Mouse (Mus musculus): ENCODE data around the gene Tnrc18.

Gene Tnrc18

DNA sequence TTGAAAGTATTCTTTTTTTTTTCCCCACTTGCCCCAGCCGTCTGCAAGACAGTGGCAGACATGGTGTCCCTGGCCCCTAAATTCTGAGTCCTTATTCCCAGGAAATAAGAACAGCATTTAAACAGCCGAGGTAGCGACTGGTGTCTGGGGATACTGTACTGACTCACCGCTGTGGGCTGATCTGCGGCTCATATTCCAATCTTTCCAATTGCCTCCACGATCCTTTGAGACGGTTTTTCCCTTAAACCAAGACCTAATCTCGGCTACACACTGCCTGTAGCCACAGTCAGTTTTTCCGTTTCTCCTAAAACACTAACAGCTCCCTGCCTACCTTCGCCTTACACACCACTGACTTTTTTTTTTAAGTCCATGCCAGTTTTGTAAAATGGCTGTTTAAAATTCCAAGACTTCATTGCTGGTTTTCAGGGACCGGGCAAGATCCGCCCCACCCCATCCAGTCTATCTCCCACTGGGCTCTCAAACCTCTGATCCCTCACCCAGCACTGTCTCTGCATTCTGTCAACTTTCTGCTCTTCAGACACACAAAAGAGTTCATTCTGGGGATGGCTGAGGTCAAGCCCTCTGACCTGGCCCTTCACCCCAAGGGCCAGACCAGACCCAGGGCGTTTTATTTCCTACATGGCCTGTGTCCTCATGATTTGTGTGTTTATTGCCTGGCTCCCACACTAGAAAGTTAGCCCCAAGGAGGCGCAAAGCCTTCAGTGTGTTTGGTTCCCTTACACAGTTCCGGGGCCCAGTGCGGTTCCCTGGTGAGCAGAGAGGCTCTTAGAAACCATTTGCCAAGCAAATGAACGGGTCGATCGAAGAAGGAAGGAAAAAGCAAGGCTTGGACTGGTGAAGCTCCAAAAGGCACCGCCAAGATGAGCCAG lies 6.5 kb downstream of the Tnrc18 start:
- peak; percentile 56 for DNase-seq (ENCODE audit: low read depth, low spot score)

DNA sequence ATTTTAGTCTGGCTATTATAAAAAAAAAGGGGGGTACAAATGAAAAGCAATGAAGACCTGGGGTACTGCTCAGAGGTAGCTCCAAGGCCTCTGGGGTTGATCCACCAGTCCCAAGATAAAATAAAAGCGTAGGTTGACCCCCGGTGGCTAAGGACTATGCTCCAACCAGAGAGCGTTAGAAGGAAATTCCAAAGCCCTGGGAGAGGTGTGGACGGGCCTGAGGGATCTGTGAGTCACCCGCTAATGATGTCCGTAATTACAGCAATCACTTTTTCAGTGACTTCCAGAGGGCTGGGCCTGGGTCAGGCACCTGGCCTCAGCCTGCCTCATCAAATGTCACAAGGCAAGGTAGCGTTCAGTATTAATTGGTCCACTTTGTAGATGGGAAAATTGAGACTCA lies 9.8 kb downstream of the Tnrc18 start:
- no peak for DNase-seq (ENCODE audit: low read depth, low spot score)

DNA sequence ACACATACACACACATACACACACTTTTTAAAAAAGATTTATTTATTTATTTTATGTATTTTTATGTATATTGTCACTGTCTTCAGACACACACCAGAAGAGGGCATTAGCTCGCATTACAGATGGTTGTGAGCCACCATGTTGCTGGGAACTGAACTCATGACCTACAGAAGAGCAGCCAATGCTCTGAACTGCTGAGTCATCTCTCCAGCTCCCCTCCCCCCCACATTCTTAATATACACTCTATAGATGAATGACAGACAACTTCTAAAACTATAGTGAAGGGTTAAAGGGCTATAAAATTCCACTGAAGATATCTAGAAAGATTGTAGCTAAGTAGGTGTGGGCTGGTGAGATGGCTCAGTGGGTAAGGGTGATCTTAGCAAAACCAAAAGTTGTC lies 13.7 kb downstream of the Tnrc18 start:
- no peak for DNase-seq (ENCODE audit: low read depth, low spot score)

DNA sequence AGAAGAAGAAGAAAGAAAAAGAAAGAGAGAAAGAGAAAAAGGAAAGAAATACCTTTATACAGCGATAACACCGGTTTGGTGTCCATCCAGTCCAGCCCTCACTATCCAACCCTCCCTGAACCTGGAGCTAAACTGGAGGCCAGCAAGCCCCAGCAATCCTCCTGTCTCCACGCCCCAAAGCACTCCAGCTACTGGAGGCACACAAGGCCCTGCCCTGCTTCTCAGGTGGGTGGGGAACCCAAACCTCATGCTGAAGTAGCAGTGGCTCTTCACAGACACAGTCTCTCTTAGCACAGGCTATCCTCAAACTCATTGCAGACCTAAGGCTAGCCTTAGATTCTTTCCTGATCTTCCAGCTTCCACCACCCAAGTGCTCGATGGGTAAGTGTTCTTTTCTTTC lies 14.6 kb downstream of the Tnrc18 start:
- no peak for DNase-seq (ENCODE audit: low read depth, low spot score)

DNA sequence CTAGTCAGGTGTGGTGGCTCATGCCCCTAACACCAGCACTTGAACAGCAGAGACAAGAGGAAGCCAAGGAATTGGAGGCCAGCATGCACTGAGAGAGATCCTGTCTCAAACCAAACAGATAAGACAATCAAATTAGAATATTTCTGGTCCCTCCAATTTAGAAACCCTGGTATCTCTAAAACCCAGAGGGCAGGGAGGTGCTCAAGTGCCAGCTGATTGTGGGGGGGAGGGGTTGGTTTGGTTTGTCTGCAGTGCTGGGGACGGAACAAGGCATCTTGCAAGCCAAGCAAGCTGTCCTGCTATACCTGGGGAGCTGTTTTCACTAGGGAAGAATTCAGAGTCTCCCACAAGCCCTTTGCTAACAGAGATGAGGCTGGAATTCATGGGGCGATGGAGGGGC lies 15.5 kb downstream of the Tnrc18 start:
- DNase-seq (ENCODE audit: low read depth, low spot score): no peak

DNA sequence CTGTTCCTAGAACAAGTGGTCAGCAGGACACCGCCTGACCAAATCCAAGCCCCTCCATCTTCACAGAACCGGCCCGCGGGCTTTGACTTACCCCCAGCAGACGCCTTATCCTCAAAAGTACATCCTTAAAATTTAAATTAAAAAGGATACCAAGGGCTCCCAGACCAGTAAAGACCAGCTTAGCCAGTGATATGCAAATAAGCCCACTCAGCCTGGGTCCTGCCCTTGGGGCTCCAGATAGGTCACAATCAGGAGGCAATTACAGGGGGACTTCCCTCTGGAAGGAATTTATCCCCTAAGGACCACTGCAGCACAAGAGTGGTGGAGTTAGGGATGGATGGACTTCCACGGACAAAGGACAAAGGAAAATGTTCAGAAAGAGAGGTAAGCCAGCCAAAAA lies 16.8 kb downstream of the Tnrc18 start:
- no peak for DNase-seq (ENCODE audit: low read depth, low spot score)

DNA sequence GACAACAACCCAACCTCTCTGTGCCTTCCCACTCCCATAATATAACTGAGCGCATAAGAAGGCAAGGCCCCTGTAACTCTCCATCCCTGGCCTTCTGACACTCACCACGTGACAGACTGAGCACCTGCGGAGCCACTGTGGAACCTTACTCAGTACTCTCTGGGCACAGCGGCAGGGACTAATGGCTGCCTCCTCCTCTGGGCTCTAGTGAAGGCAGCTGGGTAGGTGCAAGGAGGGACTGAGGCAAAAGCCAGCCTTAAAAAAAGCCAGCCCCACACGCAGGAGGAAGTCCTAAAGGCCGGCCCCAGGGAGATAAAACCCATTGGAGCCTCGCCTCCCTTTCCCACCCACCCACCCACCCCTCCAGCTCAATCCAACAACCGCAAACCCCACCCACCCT lies 17.3 kb downstream of the Tnrc18 start:
- no peak for DNase-seq (ENCODE audit: low read depth, low spot score)

DNA sequence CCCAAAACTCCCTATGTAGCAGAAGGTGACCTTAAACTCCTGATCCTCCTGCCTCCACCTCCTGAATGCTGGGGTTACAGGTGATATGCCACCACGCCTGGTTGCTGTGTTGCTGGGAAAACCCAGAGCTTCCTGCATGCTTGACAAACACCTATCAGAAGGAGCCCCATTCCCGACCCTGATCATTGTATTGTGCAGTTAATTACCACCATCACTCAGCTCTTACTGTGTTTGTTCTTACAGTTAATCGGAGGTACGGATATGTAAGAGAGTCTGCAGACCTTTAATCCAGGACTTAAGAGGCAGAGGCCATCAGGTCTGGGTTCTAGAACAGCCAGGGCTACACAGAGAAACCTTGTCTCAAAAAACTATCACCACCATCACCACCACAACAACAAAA lies 18.2 kb downstream of the Tnrc18 start:
- DNase-seq (ENCODE audit: low read depth, low spot score): no peak

DNA sequence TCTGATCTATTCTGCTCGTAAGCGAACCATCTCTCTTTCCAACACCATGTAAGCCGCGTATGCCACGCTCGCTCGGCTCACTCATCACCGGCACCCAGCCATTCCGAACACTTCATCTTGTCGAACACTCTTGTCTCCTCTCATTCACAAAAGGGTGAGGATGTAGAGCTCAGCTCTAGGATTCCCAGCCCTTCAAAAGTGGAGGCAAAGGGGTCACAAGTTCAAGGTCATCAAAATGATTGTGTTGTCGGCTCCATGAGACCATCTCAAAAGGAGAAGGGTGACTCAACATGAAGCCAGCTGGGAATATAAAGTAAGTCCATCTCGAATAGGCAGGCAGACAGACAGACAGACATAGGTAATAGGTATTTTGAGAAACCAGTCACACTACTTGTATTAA lies 19.3 kb downstream of the Tnrc18 start:
- no peak for DNase-seq (ENCODE audit: low read depth, low spot score)

DNA sequence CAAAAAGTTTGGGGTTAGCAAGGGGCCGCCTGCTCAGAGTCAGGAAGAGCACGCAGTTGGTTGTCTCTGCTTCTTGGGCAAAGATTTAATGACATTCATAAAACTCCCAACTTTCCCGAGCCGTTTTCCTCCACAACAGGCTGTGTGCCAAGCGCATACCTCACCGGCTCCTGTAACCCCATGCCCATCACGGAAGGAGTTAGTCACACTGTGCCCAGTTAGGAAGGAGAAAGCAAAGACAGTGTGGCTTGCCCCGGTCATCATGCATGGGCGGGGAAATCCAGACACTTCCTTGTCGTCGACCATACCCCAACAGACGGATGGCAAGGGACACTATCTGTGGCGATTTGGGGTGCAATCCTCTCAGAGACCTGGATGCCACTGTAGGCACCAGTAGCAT lies 19.8 kb downstream of the Tnrc18 start:
- DNase-seq (ENCODE audit: low read depth, low spot score): no peak

DNA sequence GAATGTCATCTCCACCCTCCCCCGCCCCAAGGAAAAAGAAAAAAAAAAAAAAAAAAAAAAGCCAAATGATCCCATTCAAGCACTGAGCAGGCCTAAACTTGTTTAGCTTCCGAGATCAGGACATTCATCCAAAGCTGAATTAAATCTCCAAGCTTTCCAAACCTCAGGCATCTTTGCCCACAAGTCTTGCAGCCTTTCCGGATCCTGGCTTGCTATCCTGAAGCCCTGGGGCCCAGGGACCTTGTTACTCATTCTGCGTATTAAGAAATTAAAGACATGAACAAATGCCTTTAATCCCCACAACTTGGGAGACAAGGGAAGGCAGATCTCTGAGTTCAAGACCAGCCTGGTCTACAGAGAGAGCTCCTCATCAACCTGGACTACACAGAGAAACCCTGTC lies 20.5 kb downstream of the Tnrc18 start:
- no peak for DNase-seq (ENCODE audit: low read depth, low spot score)

DNA sequence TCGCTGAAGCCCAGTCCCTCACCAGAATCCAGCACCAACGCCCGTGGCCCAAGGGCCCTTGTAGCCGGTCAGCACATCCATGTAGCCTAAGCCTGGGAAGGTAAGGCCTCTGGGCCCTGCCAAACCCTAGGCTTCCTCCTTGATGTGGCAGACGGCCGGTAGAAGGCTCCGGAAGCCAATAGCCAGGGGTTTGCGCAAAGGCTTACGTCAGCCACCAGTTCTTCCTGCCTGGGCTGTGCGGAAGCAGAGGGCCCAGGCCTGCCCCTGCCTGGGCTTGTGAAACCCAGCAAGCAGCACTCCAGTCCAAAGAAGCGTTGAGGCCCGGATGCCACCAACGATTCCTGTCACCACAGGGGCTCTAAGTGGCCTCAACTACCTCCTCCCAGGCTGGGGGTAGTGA lies 22.9 kb downstream of the Tnrc18 start:
- DNase-seq (ENCODE audit: low read depth, low spot score): peak; percentile 45

DNA sequence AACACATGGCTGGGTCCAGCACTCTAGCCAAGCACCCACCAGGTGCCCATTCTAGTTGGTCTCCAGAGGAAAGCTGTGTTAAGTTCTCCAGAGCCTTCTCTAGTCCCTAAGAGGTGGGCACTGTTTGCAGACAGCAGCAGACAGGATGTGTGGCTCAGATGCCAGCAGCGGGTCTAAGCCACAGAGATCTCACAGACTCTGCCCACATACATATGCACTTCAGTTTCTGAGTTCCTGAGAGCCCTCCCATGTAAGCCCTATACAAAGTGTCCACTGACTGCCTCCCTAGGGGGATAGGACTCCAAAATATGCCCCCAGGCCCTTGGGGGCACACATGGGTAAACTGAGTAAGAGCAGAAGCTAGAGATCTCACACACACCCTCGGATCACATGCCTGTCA lies 23.3 kb downstream of the Tnrc18 start:
- DNase-seq (ENCODE audit: low read depth, low spot score): no peak

DNA sequence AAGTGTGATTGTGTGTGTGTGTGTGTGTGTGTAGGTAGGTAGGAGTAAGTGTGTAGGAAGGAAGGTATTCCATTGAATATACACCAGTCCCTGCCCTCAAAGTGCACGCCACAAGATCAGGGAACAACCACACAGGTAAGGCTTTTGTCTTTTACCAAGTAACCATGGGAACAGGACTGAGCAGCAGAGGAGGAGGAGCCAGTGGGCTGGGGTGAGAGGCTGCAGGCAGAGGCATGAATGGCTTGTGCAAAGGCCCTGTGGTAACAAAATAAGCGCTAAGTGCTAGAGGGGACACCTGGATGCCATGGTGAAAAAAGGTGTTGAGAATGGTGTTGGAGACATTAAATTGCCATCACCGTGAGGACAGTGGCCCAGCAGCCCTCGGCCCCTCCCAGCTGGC lies 24.9 kb downstream of the Tnrc18 start:
- DNase-seq (ENCODE audit: low read depth, low spot score): no peak

DNA sequence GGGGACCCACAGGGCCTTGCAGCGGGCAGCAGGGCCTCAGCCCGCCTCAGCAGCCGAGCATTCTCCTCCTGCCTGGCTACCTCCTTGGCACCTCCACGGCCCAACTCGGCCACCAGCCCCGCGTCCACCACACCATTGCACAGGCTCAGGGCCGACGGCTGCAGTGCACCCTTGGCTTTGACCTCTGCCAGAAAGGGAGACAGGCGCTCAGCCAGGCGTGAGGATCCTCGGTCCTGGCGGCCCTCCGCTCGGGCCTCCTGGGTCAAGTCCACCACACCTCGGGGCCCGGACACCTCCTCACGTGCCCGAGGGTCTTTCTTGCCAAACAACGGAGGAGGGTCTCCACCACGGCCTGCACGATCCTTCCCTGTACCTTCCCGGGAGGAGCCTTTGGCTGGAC lies 29.2 kb downstream of the Tnrc18 start:
- DNase-seq (ENCODE audit: low read depth, low spot score): no peak

DNA sequence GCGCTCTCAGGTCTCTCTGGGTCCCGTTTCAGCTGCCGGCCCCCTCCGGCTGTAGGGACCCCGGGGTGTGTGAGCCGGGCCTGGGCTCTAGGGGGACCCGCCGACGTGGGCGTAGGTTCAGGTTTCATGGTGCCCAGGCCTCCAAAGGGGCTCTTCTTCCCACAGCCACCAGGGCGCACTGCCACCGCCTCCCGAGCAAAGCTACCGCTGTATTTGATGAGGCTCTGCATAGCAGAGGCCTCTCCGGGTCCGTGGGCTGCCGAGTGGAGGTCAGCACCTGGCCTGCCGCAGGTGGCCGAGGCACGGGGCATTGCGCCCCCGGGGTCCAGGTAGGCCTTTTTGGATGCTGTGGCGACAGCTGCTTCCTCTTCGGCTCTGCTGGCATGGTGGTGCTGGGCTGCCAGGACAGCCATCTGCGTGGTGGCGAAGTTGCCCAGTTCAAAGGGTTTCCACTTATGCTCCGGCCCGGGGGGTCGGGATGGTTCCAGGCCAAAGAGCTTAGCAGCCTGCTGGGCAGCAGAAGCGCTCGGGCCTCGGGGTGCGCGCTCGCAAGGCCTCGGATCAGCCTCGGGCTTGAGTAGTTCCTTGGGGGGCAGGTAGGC lies 30.1 kb downstream of the Tnrc18 start:
- peak; percentile 60 for DNase-seq (ENCODE audit: low read depth, low spot score)

DNA sequence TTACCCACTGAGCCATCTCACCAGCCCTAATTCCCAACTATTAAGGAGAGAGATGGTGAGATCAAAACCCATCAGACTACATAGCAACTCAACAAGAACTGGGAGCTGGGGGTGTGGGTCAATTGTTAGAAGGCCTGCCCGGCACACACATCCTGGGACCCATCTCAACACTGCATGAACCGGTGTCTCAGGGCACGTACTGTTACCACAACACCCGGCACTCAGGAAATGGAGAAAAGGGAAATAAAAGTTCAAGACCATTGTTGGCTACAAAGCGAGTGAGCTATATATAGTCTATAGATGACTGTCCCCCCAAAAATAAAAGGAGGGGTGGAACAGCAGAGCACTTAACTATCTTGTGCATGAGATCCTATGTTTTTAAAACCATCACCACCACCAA lies 30.8 kb downstream of the Tnrc18 start:
- DNase-seq (ENCODE audit: low read depth, low spot score): no peak

DNA sequence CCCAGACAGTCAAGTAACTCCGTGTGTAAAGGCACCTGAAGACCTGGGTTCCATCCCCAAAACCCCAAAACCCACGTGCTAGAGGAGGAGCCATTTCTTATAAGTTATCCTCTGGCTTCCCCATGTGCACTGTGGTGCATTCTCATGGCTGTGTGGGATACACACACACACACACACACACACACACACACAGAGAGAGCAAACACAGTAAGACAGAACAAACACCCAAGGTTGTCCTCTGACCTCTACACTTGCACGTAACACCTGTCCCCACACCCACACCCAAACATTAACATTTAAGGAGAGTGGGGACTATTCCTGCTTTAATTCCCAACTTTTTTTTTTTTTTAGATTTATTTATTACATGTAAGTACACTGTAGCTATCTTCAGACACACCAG lies 31.2 kb downstream of the Tnrc18 start:
- DNase-seq (ENCODE audit: low read depth, low spot score): no peak

DNA sequence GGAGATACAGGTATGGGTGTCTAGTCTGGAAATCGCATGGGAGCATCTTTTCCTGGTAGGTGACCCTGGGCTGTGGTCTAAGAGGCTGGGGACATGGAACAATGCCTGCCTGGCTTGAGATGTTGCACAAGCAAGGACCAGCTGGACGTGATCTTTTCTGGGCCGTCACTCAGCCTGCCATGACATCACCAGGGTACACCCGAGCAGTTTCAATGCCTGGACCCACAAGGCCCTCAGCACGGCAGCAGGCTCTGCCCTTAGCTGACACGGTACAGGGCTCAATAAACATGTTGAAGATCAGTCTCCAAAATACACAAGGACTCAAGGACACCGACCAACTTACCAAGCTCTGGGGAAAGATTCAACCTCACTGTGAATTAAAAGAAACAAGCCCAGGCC lies 34.3 kb downstream of the Tnrc18 start:
- no peak for DNase-seq (ENCODE audit: low read depth, low spot score)

DNA sequence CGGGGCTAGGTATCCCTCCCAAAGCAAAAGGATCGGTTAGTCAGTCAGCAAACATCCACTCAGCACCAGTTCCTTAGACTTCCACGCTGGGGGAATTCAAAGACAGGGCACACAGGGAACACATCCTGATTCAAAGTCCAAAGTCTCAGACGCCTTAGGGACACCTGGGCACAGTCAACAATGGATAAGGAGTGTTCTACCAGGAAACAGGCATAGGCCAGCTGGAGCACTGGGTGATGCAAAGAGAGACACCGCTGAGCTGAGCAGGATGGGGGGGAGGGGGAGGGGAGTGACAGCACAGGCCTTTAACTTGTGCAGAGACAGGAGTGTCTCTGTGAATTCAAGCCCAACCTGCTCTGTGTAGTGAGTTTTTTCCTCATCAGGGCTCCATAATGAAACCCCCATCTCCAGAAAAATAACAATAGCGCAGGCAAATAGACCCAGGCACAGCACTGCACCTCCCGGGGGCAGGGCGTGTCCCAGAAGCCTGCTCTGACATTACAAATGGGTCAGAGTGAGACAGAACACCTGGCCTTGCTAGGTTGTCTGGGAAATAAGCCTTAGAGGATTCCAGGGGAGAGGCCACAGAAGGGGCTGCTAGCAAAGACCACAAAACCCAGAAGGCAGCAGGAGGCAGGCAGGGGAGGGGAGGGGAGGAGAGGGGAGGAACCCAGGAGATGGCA lies 34.9 kb downstream of the Tnrc18 start:
- no peak for DNase-seq (ENCODE audit: low read depth, low spot score)

DNA sequence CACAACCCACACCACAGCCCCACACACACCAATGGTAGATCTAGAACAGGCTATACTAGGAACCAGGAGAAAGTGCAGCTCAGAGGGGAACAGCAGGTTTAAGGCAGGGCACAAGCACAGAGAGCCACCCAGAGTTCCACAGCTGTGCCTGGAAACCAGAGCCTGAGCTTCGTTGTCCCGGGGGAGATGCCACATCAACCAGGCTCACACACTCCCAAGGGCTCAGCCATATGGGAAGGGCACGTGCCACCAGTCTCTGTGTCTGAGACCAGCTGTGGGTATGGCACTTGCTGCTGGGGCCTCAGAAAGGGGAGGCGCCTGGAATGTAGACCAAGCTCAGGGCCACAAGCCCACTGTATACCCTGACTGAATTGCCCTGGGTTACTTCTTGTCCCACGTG lies 36.9 kb downstream of the Tnrc18 start:
- no peak for DNase-seq (ENCODE audit: low read depth, low spot score)

DNA sequence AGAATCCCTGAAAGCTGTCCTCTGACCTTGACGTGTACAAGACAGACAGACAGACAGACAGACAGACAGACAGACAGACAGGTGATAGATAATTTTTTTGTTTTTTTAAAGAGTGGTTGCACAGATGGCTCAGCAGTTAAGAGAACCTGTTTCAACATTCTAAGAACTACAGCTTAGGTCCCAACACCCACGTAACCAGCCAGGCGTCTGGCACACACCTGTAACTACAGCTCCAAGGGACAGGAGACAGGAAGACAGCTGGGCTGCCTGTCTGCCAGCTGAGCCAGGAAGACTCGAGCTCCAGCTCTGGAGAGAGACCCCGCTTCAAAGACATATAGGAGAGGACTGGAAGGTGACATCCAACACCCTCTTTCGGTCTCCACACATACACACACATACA lies 38.6 kb downstream of the Tnrc18 start:
- peak; percentile 66 for DNase-seq (ENCODE audit: low read depth, low spot score)

DNA sequence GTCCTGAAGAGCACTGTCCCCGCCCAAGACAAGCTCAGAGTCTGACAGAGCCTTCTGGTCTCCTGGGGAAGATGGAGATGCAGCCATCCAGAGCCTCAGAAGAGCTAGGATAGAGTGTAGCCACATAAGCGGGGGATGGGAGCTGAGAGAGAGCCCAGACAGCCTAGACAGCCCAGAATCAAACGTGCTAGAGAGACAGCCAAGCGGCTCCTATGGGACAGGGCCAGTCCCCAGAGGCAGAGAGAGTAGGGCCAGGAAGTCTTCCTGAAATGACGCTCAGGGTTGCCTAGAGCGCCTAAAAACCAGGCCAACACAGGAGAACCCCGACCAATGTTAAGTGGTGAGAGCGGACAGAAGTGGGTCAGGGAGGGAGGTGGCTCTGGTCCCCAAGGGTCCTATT lies 39.3 kb downstream of the Tnrc18 start:
- no peak for DNase-seq (ENCODE audit: low read depth, low spot score)
